Mouse (Mus musculus) megakaryocyte-erythroid progenitor cell, adult 5 weeks (primary cell): ENCODE results near the gene App. TPM values are rescaled to one million over a fixed set of nuclear protein-coding genes. Genes with fewer than 3 reads are reported as not detected.

Experiments
- polyA plus RNA-seq: library from polyadenylated mRNA; stranded (reverse); fragments of >175 nt; gene quantifications from 2 replicates; pipeline ENCODE4 v1.2.3, GENCODE M21; 2012

Gene App
- polyA plus RNA-seq = 31.7 and 44.6 TPM in 2 replicates

GRCm38 (mm10) chr16:85173373-85174081, at the start of gene App:
TSS of gene App (minus strand) at chr16:85173766.

